Mouse (Mus musculus) left cerebral cortex, adult 9 months (tissue): Measurements from ENCODE around the gene Grid2.
A peak's percentile ranks its signal among the peaks of the same experiment; 100 is the strongest.

Experiments used
- DNase-seq, 2 experiments: peaks; one replicate each; pipeline ENCODE4 v3.0.0; 2022; ENCODE audit warnings: low spot score in 2 of 2

Grid2 gene

DNA sequence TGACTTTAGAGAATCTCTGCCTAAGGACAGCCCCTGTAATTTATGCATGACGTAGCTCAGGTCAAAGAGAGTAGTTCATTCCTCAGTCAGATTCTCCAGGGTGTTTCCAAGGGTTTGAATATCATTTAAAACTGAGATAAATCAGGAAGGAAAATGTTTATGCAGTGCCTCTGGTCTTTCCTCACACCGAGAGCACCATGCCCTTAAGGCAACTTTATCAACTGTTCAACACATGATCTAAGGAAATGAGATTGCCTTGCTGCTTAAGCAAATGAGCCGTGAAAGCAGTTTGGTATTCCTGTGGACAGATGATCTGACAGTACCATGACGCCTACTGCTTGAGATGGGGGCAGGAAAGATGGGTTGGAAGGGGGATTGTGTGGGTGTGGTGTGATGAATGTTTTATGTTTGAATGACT, 1342.5 kb downstream of the Grid2 start:
- peak; percentile 18 to 30 for DNase-seq

DNA sequence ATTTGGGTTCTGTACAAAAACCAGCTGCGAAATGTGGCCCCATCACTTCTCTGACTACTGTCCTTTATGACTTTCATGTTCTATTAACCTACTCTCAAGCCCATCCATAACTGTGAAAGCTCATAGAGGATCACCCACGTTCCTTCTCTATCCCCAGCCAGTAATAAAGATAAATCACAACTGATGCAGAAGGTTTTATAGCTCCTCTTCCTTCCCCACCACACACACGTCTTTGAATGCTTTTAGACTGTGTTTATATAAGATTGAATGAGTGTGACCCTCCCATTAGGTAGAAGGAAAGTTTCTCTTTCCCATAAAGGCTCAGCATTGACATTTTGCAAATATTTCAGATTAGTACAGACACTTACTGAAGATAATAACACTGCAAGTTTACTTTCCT, 1350.1 kb downstream of the Grid2 start:
- DNase-seq = no peak

DNA sequence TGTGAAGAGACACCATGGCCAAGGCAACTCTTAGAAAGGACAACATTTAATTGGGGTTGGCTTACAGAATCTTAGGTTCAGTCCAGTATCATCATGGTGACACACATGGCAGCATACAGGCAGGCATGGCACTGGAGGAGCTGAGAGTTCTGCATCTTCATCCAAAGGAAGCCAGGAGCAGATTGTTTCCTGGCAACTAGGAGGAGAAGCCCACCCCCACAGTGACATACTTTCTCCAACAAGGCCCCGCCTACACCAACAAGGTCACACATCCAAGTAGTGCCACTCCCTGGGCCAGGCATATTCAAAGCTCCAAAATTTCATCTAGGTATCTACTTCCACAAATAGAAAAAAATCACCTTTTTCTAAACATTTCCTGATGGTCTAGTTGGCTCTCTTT, 1351.4 kb downstream of the Grid2 start:
- no peak for DNase-seq

DNA sequence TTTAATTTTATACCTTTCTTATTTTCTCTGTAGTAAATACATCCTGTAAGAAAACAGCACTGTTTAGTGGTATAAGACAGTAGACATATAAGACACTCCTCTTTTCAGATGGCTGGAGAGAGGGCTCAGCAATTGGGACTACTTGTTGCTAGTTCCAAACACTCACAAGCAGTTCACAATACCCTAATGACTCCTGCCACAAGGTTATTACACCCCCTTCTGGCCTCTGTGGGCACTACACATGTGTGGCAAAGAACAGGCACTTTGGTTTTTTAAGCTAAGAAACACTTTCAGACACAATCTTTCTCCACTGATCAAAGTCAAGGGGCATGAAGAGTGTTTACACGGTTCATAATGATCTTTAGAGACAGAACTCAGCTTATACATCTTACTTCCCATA, 1352.3 kb downstream of the Grid2 start:
- DNase-seq = peak in 1 of 2 experiments; percentile 40

DNA sequence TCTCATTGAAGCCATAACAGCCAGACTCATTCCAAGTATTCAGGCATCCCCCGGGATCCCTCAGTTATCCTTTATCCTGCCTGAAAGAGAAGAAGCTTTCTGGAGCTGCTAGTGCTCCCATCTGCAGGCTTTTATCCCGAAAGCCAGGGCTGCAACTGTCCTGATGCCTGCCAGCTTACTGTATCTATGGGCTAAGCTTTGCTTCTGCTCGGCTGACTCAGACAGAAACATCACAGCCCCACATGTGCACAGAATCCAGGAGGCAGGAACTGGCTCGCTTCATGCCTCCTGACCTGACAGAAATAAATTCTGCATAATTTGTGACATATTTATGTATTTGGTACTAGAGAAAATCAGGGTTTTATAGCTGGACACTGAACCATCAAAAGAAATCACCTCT, 1361.2 kb downstream of the Grid2 start:
- DNase-seq = no peak

DNA sequence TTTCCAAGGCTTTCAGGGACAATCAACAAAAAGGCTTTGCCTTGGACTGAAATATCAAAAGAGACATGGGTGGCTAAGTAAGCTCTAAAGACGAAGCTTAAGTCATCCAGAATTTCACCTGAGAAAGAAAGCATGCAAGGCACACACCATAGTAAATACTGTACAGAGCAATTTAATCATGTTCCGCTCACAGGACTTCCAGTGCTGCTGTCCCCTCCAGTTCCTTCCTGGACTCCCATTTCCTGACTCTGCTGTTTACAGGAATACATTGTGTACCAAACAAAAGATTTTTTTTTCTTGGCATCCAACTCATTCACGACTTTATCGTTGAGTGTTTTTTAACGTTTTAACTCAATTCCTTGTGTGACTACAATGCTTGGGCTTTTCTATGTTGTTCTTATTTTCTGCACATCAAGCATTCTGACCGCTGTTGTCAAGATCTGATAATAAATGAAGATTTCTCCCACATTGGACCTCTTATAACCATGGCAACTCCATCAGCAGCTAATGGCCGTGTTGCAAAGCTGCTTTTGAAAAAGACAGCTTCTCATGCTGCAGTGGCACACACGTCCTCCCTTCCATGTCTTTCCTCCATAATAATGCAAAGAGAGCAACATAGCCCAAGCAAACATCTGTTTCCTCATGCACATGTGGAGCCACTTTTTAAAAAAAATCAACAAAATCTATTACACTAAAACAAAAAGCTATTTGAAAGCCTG, 1361.9 kb downstream of the Grid2 start:
- DNase-seq = no peak

DNA sequence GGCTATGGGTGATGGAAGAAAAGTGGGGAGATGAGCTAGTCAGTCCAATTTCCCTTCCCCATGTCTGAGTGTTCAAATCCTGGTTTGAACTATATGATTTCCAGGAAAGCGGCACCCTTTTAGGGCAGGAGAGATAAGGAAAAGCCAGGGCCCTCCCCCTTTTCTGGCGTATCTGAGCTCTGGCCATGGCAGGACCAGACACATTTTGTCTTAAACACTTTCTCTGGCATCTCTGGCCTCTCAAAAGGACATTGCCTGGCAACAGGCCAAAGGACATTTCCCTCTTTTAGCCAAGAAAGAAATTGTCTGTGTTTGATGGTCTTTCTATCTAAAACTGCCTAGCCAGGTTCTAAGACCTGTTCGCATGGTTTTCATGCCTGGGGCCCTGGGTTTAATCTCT, 1367.7 kb downstream of the Grid2 start:
- no peak for DNase-seq

DNA sequence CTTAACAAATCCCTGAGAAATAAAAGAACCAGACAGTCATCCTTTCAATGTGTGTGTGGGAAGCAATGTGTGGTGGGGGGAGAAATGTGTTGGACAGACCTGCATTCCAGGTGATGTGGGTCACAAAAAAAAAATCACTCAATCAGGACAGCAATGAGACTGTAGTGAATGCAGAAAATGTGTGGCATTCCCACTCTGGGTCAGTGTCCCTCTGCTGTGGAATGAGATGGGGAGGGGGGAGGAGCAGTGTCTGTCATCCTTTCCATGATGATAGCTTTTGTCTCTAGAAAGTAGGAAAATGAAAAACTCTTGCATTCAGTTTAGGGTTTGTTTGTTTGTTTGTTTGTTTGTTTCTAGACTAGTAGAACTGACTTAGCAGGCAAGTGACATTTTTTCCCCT, 1392.0 kb downstream of the Grid2 start:
- no peak for DNase-seq

DNA sequence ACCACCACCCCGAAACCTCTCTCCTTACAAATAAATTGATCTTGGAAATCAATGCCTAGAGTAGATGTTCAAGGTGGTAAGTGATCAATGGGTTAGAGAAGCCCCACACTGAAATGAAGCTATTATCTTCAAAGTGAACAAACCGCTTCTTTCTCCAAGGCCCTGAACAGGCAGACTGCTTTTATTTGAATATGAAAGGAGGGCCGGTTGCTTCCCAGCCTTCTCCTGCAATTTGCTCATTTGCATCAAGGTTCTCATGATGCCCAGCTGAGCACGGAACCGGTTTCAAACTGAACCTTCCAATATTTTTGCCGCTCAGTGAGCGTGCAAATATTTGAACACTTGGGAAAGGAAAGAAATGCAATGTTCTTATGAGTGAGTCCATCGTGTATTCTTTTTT, 1392.5 kb downstream of the Grid2 start:
- DNase-seq = no peak

DNA sequence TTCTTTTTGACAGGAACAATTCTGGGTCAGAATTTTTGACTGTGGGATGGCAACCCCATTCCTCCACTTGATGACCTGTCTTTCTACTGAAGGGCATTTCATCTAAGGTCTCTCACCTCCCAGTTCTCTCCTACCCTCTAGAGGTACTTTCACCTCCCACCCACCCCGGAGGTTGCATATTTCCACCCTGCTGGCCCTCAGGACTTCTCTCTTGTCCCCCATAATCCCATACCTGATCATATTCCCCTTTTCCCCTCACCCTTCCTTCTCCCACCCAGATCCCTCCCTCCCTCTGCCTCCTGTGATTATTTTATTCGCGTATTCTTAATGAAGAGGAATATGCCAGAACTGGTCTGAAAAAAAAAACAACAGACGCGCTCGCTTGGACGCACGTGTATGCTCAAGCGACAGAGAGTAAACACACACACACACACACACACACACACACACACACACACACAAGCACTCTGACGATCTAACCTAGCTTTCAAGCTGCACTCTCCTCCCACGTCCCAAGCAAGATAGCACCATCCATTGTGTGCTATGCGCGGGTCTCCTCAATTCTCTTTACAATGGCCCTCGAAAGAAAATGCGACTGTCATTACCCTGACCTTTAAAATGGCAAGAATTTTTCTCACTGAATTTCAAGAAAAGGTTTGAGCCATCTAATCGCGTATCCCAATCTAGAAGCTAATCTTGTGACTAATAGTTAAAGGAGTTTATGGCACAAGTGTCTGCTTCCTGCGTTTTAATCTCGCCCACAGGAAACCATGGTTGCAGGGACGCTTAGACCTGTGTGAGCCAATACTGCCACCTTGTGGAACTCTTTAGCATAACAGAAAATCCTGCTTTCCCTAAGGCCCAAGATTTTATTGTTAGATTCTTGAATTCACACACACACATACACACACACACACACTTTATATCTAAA, 1393.9 kb downstream of the Grid2 start:
- peak; percentile 40 to 76 for DNase-seq

DNA sequence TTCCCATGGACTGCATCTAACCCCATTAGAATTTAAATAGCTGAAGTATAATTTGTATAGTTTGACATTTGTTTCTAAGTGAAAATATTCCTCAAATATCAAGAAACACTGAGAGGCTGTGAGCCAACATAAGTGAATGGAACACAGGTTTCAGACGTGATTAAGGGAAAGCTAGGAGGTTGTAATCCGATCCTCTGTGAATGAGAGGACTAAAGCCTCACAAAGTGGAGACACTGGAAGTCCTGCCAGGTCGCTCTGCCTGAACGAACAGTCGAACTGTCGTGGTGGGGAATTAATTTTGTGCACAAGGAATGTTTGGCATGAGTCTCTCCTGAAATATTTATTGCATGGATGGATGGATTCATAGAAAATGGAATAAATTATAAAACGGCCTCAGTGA, 1395.1 kb downstream of the Grid2 start:
- no peak for DNase-seq

DNA sequence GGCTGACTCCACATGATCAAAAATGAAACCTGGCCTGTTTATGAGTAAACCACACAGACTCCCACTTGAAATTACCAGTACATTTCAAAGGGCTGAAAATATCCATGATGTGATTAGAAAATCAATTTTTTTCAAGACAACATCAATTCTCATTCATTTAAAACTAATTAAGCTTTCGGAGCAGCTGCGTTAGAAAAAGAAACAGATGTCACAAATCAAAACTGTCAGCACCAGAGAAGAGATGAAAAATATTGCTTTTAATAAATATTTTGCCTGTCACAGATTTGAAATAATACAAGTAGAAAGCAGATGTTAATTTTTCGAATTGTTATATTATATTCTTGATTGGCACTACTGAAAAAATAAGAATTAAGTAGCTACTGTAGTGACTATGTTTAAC, 1415.3 kb downstream of the Grid2 start:
- DNase-seq = no peak

DNA sequence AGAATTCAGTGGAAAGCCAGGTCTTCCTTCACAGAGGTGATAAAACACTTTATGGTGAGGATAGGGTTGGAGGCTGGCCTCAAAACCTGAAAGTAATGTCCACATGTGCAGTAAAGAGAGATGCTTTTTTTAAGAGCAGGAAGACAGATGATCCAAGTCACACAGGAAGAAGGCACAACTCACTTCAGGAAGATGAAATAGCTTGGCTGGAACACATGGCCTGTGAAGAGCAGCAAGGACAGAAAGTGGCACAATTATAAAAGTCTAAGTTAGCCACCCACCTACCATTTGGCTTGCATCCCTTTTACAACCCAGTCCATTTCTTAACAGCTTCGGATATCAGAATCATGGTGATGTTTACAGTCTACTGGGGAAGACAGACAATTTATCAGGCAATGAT, 1423.1 kb downstream of the Grid2 start:
- DNase-seq = no peak

DNA sequence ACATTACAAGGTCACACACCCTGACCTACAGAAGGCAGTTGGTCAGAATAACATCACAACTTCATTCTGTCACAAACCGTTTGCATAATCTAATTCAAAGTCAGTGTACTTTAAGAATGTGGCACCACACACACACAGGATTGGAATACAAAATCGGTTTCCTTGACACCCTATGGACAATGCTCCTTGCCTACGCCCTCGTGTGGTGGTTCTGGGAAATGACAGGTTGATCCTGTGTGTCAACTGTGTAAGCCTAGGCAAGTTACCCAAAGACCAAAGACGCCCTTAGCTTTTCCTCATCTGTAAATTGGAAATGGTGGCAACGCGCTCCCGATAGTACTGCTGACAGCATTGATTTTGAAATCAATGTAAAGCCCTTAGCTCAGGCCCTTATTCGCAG, 1428.3 kb downstream of the Grid2 start:
- peak in 1 of 2 experiments; percentile 48 for DNase-seq

DNA sequence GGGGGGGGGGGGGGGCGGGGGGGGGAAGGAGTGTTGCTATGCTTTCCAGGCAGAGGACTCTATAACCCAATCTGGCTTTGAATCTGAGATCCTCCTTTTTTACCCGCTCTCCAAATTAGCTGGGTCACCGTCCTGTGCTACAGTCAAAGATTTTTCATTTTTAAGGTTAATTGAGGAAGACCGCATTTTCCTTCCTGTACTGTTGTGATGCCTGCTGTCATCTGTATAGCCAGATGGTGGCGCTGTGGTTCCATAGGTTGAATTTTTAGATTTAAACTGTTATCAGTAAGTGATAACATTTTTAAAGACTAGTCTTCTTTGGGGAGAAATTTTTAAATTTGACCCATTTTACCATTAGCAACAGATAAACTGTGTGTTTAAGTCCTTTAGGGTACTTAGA, 1429.3 kb downstream of the Grid2 start:
- DNase-seq = peak in 1 of 2 experiments; percentile 46

DNA sequence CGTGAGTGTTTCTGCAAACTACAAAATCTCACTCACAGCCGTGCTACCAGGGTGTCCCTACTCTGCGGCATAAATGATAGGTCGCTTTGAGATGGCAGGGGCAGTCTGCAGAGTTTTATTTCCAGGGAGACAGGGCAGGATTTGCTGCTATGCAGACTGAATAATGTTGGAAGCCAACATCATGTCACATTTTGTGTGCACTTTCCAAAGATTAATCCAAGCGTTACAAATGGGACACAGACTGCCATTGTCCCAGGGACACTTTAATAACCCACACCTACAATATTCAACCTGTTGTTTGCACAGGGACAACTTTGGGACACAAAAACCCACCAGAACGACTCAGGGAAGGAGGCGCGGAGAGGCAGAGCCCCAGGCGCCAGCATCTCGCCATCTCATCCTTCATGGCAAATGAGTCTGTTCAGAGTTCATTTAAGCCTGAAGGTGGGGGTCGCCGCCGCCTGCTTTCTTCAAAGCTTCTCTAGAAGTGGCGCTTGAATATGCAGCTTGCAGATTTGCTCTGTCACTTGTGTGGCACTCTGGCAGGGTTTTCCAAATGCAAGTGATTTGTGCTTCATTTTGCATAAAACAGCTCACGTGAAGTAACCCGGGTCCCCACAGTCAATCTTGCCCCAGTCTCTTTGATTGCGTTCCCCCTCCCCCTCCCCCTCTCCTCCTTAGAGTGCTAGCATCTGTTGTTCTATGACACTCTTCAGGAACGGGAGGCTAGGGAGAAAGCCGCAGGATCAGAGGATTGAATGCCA, 1432.7 kb downstream of the Grid2 start:
- DNase-seq = no peak

DNA sequence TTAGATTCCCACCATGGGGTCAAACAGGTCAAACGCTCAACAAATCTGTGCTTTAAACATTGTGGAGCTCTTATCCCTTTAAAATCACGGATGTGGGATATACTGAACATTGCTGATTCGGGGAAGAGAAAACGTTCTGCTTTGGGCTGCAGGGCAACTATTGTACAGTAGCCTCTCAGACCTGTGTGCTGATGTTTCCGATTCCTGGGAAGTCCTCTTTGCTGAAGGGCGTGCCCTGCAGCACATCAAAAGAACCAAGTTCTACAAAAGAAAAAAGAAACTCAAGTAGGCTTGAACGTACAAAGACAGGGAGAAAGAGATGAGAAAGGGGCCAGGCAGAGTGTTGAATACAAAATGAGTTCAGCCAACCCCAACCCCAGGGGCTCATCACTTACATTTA, 1439.0 kb downstream of the Grid2 start:
- DNase-seq = no peak

DNA sequence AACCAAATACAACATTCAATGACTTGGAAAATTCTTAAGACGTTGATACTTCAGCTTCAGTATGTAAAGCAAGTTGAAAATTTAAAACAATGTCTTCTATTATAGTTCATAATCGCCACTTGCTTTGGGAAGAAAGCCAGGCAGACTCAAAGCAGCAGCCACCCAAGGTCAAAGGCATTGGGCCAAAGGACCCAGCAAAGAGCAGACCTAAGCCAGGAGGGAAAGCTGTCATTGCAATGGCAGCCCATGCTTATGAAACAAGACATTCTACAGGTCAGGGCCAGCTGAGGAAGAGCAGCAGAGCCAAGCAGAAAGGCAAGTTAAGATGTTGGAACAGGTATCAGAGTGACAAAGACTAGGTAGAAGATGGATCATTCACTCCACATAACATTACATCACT, 1448.0 kb downstream of the Grid2 start:
- no peak for DNase-seq

DNA sequence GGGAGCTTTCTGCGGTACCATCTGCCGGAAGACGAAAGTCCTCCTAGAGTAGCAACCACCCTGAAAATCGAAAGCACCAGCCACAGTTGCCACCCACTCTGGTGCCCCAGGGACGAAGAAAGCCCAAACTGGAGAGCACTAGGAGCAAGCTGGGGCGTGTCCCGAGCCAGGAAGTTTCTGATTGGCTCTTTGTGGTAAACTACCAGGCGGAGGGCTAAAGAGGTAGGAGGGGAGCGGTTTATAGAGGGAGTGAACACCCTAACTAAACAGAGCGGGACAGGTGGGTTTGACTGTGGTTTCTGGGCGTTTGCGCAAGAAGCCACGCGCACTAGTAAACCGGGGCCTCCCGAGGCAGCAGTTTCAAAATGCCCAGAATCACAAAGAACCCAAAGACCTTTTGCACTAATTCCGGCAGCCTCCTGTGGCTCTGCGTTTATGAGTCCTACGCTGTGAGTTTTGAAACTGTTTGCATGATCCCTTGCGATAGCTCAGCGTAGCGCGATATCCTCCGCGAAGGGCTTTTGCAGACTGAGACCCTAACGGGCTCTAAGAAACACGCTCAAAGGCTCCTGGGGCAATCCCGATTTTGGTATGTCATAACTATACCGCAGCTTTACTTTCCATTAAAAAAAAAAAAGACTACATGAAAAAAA, 1472.2 kb downstream of the Grid2 start:
- no peak for DNase-seq

DNA sequence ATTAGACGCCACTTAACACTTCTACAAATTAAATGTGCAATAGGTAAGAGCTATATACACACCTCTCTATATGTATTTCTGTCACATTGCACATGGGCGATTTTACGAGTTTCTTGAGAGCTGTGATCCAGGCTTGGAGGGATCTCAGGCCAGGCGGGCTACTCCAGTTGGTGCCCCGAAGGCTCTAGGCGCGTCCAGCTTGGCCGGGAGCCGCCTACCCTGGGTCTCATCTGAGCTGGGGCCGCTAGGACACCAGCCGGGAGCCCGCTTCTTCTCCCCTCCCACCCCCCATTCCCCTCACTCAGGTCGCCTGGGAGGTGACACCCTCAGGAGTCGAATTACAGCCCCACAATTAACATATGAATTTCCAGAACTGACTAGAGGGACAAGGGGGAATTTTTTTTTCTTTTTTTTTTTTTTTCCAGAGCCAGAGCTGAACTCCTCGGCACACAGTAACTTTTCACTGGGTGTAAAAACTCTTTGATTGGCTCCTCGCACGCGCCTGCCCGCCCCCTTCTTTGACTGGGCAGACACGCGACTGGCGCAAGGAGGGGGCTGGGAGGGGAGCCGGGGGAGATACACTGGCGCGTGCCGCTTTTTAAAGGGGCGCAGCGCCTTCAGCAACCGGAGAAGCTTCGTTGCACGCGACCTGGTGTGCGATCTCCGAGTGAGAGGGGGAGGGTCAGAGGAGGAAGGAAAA, 1473.0 kb downstream of the Grid2 start, which contains the start of gene Atoh1:
Atoh1 (plus strand) TSS at position 627 of the 700 bp plus-strand sequence.
- DNase-seq = no peak
